In the genomic region with DNA sequence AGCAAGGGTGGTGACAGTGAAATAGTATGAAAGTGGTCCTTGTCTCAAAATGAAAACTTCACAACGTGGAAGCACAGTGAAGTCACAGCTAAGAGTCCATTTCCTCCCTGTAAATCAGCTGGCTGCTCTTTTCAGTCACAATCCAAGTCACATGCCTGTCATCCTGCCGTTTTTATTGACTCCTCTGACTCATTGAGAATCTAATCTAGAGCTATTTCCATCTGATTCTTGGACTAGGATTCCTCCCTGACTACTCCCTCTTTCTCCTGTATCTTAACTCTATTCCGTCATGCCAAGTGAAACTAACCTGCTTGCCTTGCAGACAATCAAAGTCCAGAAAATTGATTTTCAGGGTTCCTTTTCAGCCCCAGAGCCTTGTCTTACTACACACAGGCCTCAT, we compare ENCODE assay signal across 16 mouse cellular contexts.
"Had no signal": no experiment of that assay in that cellular context is flagged by ENCODE, and none has a peak within 500 bp of the region (broad histone marks: within the 10 kb centered on the region; RNA-seq: fewer than 3 reads in every experiment).

No protein-coding gene starts in this region.

- ATAC-seq: liver, embryonic 12.5 days; midbrain, embryonic 13.5 days; midbrain, embryonic 15.5 days had no signal

- H3K9ac ChIP-seq: liver, embryonic 12.5 days; liver, embryonic 14.5 days; lung, embryonic 14.5 days; midbrain, embryonic 13.5 days; midbrain, embryonic 15.5 days; neural tube, embryonic 12.5 days had no signal

- H3K4me3 ChIP-seq: liver, embryonic 12.5 days; megakaryocyte, embryonic 14.5 days; midbrain, embryonic 13.5 days; midbrain, embryonic 15.5 days; neural tube, embryonic 12.5 days had no signal

- H3K4me1 ChIP-seq: liver, embryonic 12.5 days; megakaryocyte, embryonic 14.5 days; midbrain, embryonic 13.5 days; midbrain, embryonic 15.5 days; neural tube, embryonic 12.5 days had no signal

- H3K27me3 ChIP-seq: liver, embryonic 12.5 days; midbrain, embryonic 13.5 days; midbrain, embryonic 15.5 days; neural tube, embryonic 12.5 days had no signal

- H3K9me3 ChIP-seq: liver, embryonic 12.5 days; megakaryocyte, embryonic 14.5 days; midbrain, embryonic 13.5 days; midbrain, embryonic 15.5 days; neural tube, embryonic 12.5 days had no signal

- H3K27ac ChIP-seq: liver, embryonic 12.5 days; liver, embryonic 14.5 days; midbrain, embryonic 13.5 days; midbrain, embryonic 15.5 days; neural tube, embryonic 12.5 days had no signal

- H3K4me2 ChIP-seq: liver, embryonic 12.5 days; lung, embryonic 14.5 days; midbrain, embryonic 11.5 days; midbrain, embryonic 13.5 days; midbrain, embryonic 15.5 days; neural tube, embryonic 12.5 days had no signal

- H3K36me3 ChIP-seq: liver, embryonic 12.5 days; midbrain, embryonic 13.5 days; midbrain, embryonic 15.5 days; neural tube, embryonic 12.5 days had no signal

- DNase-seq: lung, adult 18-20 months; lung, embryonic 14.5 days; lung, postnatal 4 days; retina, postnatal 1 day; right cerebral cortex, adult 18-20 months; right cerebral cortex, postnatal 14 days; thymus, adult 2 months; thymus, postnatal 25 days; thymus, postnatal 4 days had no signal
